Mouse (Mus musculus): Measurements from ENCODE around the gene Ddx10.
A peak's percentile ranks its signal among the peaks of the same experiment; 100 is the strongest.

Gene Ddx10

GRCm38 (mm10) chr9:53144266-53144665 lies 103.6 kb downstream of the Ddx10 start:
- peak; percentile 63 for DNase-seq (ENCODE audit: low read depth, low spot score)

GRCm38 (mm10) chr9:53143508-53143907 lies 104.3 kb downstream of the Ddx10 start:
- no peak for DNase-seq (ENCODE audit: low read depth, low spot score)

- peak; percentile 39 for DNase-seq (ENCODE audit: low read depth, low spot score)
Measured at GRCm38 (mm10) chr9:53142424-53142823, 105.4 kb downstream of the Ddx10 start.

GRCm38 (mm10) chr9:53140610-53141165 lies 107.2 kb downstream of the Ddx10 start:
- no peak for DNase-seq (ENCODE audit: low read depth, low spot score)

- no peak for DNase-seq (ENCODE audit: low read depth, low spot score)
Measured at GRCm38 (mm10) chr9:53132826-53133225, 115.0 kb downstream of the Ddx10 start.

- DNase-seq (ENCODE audit: low read depth, low spot score) = no peak
Measured at GRCm38 (mm10) chr9:53130460-53130859, 117.4 kb downstream of the Ddx10 start.

GRCm38 (mm10) chr9:53101103-53101502 lies 146.8 kb downstream of the Ddx10 start:
- no peak for DNase-seq (ENCODE audit: low read depth, low spot score)

- no peak for DNase-seq (ENCODE audit: low read depth, low spot score)
Measured at GRCm38 (mm10) chr9:53095319-53096165, 152.3 kb downstream of the Ddx10 start.

- DNase-seq (ENCODE audit: low read depth, low spot score) = no peak
Measured at GRCm38 (mm10) chr9:53094536-53094935, 153.3 kb downstream of the Ddx10 start.

- no peak for DNase-seq (ENCODE audit: low read depth, low spot score)
Measured at GRCm38 (mm10) chr9:53077626-53078025, 170.2 kb downstream of the Ddx10 start.

- no peak for DNase-seq (ENCODE audit: low read depth, low spot score)
Measured at GRCm38 (mm10) chr9:53075931-53076330, 171.9 kb downstream of the Ddx10 start.

- DNase-seq (ENCODE audit: low read depth, low spot score) = no peak
Measured at GRCm38 (mm10) chr9:53074443-53074842, 173.4 kb downstream of the Ddx10 start.

GRCm38 (mm10) chr9:53073576-53074112 lies 174.2 kb downstream of the Ddx10 start:
- DNase-seq (ENCODE audit: low read depth, low spot score) = no peak

- no peak for DNase-seq (ENCODE audit: low read depth, low spot score)
Measured at GRCm38 (mm10) chr9:53072088-53072487, 175.8 kb downstream of the Ddx10 start.

- no peak for DNase-seq (ENCODE audit: low read depth, low spot score)
Measured at GRCm38 (mm10) chr9:53070875-53071524, 176.9 kb downstream of the Ddx10 start.

GRCm38 (mm10) chr9:53068166-53068565 lies 179.7 kb downstream of the Ddx10 start:
- no peak for DNase-seq (ENCODE audit: low read depth, low spot score)

GRCm38 (mm10) chr9:53066428-53066827 lies 181.4 kb downstream of the Ddx10 start:
- DNase-seq (ENCODE audit: low read depth, low spot score) = no peak

- no peak for DNase-seq (ENCODE audit: low read depth, low spot score)
Measured at GRCm38 (mm10) chr9:53065028-53065427, 182.8 kb downstream of the Ddx10 start.

- no peak for DNase-seq (ENCODE audit: low read depth, low spot score)
Measured at GRCm38 (mm10) chr9:53064531-53064930, 183.3 kb downstream of the Ddx10 start.

- no peak for DNase-seq (ENCODE audit: low read depth, low spot score)
Measured at GRCm38 (mm10) chr9:53055306-53055705, 192.5 kb downstream of the Ddx10 start.
